Mouse (Mus musculus) stomach, embryonic 16.5 days (tissue): ENCODE data around the gene Clasrp. TPM values are rescaled to one million over a fixed set of nuclear protein-coding genes. Genes with fewer than 3 reads are reported as not detected.
"Not testable (repeated sequence)": the region's sequence is repeated elsewhere in the genome, so short reads cannot be mapped to it uniquely, and the experiment has no call there.

Source experiments
- ATAC-seq: fragments of 200-750 bp; cut with Nextera tagmentation; 2 replicates; pipeline ENCODE4 v1.8.0; 2017; ENCODE audit warnings: moderate number of reproducible peaks, moderate TSS enrichment; ENCODE audit not compliant: insufficient read depth, low FRiP score
- H3K27ac ChIP-seq: fragments of 300-500 bp; sonication (generic); 2 replicates; pipeline ENCODE4 v1.5.1; 2014; ENCODE audit warnings: low read length
- H3K27me3 ChIP-seq: fragments of 300-500 bp; sonication (generic); 2 replicates; pipeline ENCODE4 v1.6.1; 2014; ENCODE audit warnings: low read length, control low read depth, mixed read lengths; ENCODE audit not compliant: control insufficient read depth, insufficient read depth
- H3K36me3 ChIP-seq: fragments of 300-500 bp; sonication (generic); 2 replicates; pipeline ENCODE4 v1.6.1; 2014; ENCODE audit warnings: low read length; ENCODE audit not compliant: control insufficient read depth, insufficient read depth
- H3K4me1 ChIP-seq: fragments of 300-500 bp; sonication (generic); 2 replicates; pipeline ENCODE4 v1.6.1; 2014; ENCODE audit warnings: low read length, control low read depth, mixed read lengths; ENCODE audit not compliant: control insufficient read depth, insufficient read depth
- H3K4me2 ChIP-seq: fragments of 300-500 bp; sonication (generic); 2 replicates; pipeline ENCODE4 v1.6.1; 2014; ENCODE audit warnings: low read depth, low read length, mixed read lengths
- H3K4me3 ChIP-seq: fragments of 300-500 bp; sonication (generic); replicated peaks from 2 replicates; pipeline ENCODE4 v1.5.1; 2014; ENCODE audit warnings: mild to moderate bottlenecking, low read length
- H3K9ac ChIP-seq: fragments of 300-500 bp; sonication (generic); 2 replicates; pipeline ENCODE4 v1.6.1; 2014; ENCODE audit warnings: low read length
- H3K9me3 ChIP-seq: fragments of 300-500 bp; sonication (generic); replicated peaks from 2 replicates; pipeline ENCODE4 v1.6.1; 2016; ENCODE audit warnings: low read length, control low read depth; ENCODE audit not compliant: control insufficient read depth
- WGBS: fragments of 180-500 bp; shearing (Covaris S2); extraction: QIAGEN DNeasy Blood & Tissue Kit; methylation state at CpG from one replicate; pipeline ENCODE4 v1.1.7; 2014; 5-methylcytosine and 5-hydroxymethylcytosine counted together
- polyA plus RNA-seq: library from polyadenylated mRNA; unstranded; fragments of >200 nt; fragmentation: Nextera tagmentation; extraction: Ambion mirVana; gene quantifications from 2 replicates; pipeline ENCODE4 v1.2.1, GENCODE M21; 2015

Clasrp gene
- polyA plus RNA-seq, 1 experiment from 2014 or later: 35.2 TPM

GRCm38 (mm10) chr7:19619004-19619801, 14.9 kb upstream of the Clasrp start:
- H3K4me1 ChIP-seq: peaks cover 13% of the 10 kb centered on the region
- no peak overlapping the region; the same call in 1 of the 2 replicates for H3K27ac ChIP-seq
- H3K9me3 ChIP-seq: no peaks in the 10 kb centered on the region
- H3K4me3 ChIP-seq: peak overlapping the region; percentile 39
- no peaks in the 10 kb centered on the region for H3K36me3 ChIP-seq
- peak overlapping the region; percentile 53 for H3K4me2 ChIP-seq
- no peaks in the 10 kb centered on the region for H3K27me3 ChIP-seq
- H3K9ac ChIP-seq: peak overlapping the region; percentile 71
- 10% methylated on average over 35 of the region's 35 CpGs for WGBS
- ATAC-seq: peak; percentile 68; the same call in 1 of the 2 replicates

- WGBS: 88% methylated on average over 12 of the region's 12 CpGs
- no peak for ATAC-seq
- Histone ChIP-seq H3K4me2 (no peak overlapping the region), H3K27me3 (no peaks in the 10 kb centered on the region), H3K9me3 (no peaks in the 10 kb centered on the region), H3K27ac (no peak overlapping the region), H3K9ac (no peak overlapping the region), H3K4me3 (no peak overlapping the region), H3K36me3 (no peaks in the 10 kb centered on the region), H3K4me1 (peaks cover 5% of the 10 kb centered on the region)
These were observed 10.8 kb upstream of the Clasrp start for GRCm38 (mm10) chr7:19615036-19615577.

- peaks cover 5% of the 10 kb centered on the region; the same call in 1 of the 2 replicates for H3K36me3 ChIP-seq
- no peak overlapping the region for H3K4me3 ChIP-seq
- no peak overlapping the region for H3K9ac ChIP-seq
- H3K27ac ChIP-seq: no peak overlapping the region
- no peak overlapping the region for H3K4me2 ChIP-seq
- 75% methylated on average over 5 of the region's 5 CpGs for WGBS
- ATAC-seq: no peak
- H3K27me3 ChIP-seq: no peaks in the 10 kb centered on the region
- no peaks in the 10 kb centered on the region for H3K4me1 ChIP-seq
- no peaks in the 10 kb centered on the region for H3K9me3 ChIP-seq
These were observed 6.7 kb upstream of the Clasrp start for GRCm38 (mm10) chr7:19610969-19611368.

GRCm38 (mm10) chr7:19609641-19610332, 5.5 kb upstream of the Clasrp start:
- H3K4me2 ChIP-seq: no peak overlapping the region
- H3K27ac ChIP-seq: no peak overlapping the region
- no peak overlapping the region for H3K9ac ChIP-seq
- H3K27me3 ChIP-seq: no peaks in the 10 kb centered on the region
- 82% methylated on average over 12 of the region's 12 CpGs for WGBS
- H3K4me1 ChIP-seq: no peaks in the 10 kb centered on the region
- no peak overlapping the region for H3K4me3 ChIP-seq
- no peaks in the 10 kb centered on the region for H3K9me3 ChIP-seq
- H3K36me3 ChIP-seq: peaks cover 5% of the 10 kb centered on the region; the same call in 1 of the 2 replicates
- ATAC-seq: peak; percentile 26; the same call in 1 of the 2 replicates

DNA sequence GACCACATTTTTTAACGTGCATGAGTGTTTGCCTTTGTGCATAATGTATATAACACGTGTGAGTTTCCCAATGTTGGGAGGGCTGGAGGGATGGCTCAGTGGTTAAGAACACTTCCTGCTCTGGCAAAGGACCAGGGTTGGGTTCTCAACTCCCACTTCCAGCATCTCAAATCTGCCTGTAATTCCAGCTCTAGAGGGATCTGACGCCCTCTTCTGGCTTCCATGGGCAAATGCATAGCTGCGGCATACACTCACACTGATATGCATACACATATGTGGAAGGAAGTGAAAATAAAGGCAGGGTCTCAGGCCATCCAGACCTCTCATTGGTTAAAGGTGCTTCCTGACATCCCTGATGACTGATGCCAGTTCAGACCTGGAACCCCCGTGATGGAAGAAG, 3.0 kb upstream of the Clasrp start:
- Histone ChIP-seq H3K4me1 (peaks cover 15% of the 10 kb centered on the region), H3K4me2 (no peak overlapping the region), H3K27ac (no peak overlapping the region), H3K9me3 (no peaks in the 10 kb centered on the region), H3K9ac (no peak overlapping the region), H3K27me3 (no peaks in the 10 kb centered on the region), H3K4me3 (no peak overlapping the region), H3K36me3 (peaks cover 10% of the 10 kb centered on the region)
- no peak for ATAC-seq
- WGBS: 75% methylated on average over 5 of the region's 5 CpGs

DNA sequence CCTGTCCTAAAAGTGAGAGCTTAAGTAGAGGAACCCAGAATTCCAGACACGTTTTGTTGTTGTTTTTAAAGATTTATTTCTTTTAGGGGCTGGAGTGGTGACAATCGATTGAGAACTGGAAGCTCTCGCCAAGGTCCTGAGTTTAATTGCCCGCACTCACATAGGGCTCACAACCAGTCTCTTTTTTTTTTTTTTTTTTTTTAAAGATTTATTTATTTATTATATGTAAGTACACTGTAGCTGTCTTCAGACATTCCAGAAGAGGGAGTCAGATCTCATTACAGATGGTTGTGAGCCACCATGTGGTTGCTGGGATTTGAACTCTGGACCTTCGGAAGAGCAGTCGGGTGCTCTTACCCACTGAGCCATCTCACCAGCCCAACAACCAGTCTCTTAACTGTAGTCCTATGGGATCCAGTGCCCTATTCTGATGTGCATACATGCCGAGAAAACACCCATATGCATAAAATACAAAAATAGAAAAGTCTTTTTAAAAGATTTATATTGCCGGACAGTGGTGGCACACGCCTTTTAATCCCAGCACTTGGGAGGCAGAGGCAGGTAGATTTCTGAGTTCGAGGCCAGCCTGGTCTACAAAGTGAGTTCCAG, 424 bp upstream of the Clasrp start:
- Histone ChIP-seq H3K4me3 (peak overlapping the region; percentile 88), H3K4me1 (peaks cover 15% of the 10 kb centered on the region), H3K4me2 (peak overlapping the region; percentile 75)
- not testable (repeated sequence) for H3K9ac ChIP-seq, H3K36me3 ChIP-seq, H3K9me3 ChIP-seq, ATAC-seq, H3K27me3 ChIP-seq, H3K27ac ChIP-seq
- 54% methylated on average over 10 of the region's 10 CpGs for WGBS

DNA sequence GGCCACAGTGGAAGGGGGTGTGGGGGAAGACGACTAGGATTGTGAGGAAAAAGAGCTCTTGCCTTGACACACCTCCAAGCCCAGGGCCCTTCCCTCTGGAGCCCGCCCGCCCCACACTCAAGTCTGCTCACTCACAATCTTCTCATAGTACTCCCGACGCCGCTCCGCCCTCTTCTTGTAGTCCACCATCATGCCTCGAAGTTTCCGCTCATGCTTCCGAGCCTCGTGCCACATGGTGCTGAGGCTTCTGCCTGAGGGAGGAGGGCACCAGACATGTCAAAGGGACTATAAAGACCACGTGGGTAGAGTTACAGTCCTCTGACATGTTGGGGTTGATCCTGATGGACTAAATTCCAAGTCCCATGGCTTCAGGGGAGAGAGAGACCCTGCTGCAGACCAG, 1.2 kb downstream of the Clasrp start:
- WGBS: 75% methylated on average over 12 of the region's 12 CpGs
- no peaks in the 10 kb centered on the region for H3K27me3 ChIP-seq
- ATAC-seq: no peak
- peaks cover 15% of the 10 kb centered on the region for H3K4me1 ChIP-seq
- H3K9ac ChIP-seq: peak overlapping the region; percentile 94
- peak overlapping the region; percentile 88 for H3K4me3 ChIP-seq
- no peaks in the 10 kb centered on the region for H3K9me3 ChIP-seq
- H3K4me2 ChIP-seq: peak overlapping the region; percentile 75
- H3K36me3 ChIP-seq: peaks cover 13% of the 10 kb centered on the region; the same call in 1 of the 2 replicates
- no peak overlapping the region for H3K27ac ChIP-seq

- no peak overlapping the region for H3K4me3 ChIP-seq
- no peak overlapping the region; the same call in 1 of the 2 replicates for H3K9ac ChIP-seq
- H3K4me1 ChIP-seq: peaks cover 15% of the 10 kb centered on the region
- no peaks in the 10 kb centered on the region for H3K27me3 ChIP-seq
- ATAC-seq: no peak
- H3K36me3 ChIP-seq: peaks cover 13% of the 10 kb centered on the region; the same call in 1 of the 2 replicates
- H3K4me2 ChIP-seq: no peak overlapping the region
- H3K27ac ChIP-seq: no peak overlapping the region
- 63% methylated on average over 5 of the region's 5 CpGs for WGBS
- no peaks in the 10 kb centered on the region for H3K9me3 ChIP-seq
These were observed 3.7 kb downstream of the Clasrp start for GRCm38 (mm10) chr7:19600562-19600961.
